Comparison of ENCODE assay signal across 8 mouse cellular contexts in genomic region chr5:53589172-53589960, GRCm38 (mm10).
A peak's percentile ranks its signal among the peaks of the same experiment; 100 is the strongest.
DNase-seq lines count a peak whose midpoint lies in the region; ATAC-seq and TF ChIP-seq lines count a peak whose summit lies in the region.

No protein-coding gene starts in this region.

- peak; percentile 88 for ATAC-seq in embryonic facial prominence, embryonic 13.5 days (ENCODE audit: insufficient number of reproducible peaks, insufficient read depth, low FRiP score, low TSS enrichment, low read depth)
- peak; percentile 89 for ATAC-seq in limb, embryonic 12.5 days (ENCODE audit: insufficient number of reproducible peaks, insufficient read depth, low FRiP score, low TSS enrichment, low read depth)
- ATAC-seq in midbrain, embryonic 15.5 days (replicated peaks): peak; percentile 89

- peaks cover 26% of the 10 kb centered on the region for H3K4me1 ChIP-seq in embryonic facial prominence, embryonic 13.5 days
- H3K4me1 ChIP-seq in kidney, adult 2 months (ENCODE audit: control insufficient read depth, insufficient read depth, low read length): peaks cover 4% of the 10 kb centered on the region; the same call in 1 of the 2 replicates
- peaks cover 25% of the 10 kb centered on the region for H3K4me1 ChIP-seq in limb, embryonic 12.5 days (replicated peaks)
- peaks cover 31% of the 10 kb centered on the region for H3K4me1 ChIP-seq in midbrain, embryonic 15.5 days
- H3K4me1 ChIP-seq in spleen, adult 2 months (ENCODE audit: control insufficient read depth, insufficient read depth, insufficient read length): peaks cover 11% of the 10 kb centered on the region

- peak overlapping the region; percentile 98 for H3K9ac ChIP-seq in embryonic facial prominence, embryonic 13.5 days
- peak overlapping the region; percentile 95 for H3K9ac ChIP-seq in limb, embryonic 12.5 days (replicated peaks)
- H3K9ac ChIP-seq in midbrain, embryonic 15.5 days: peak overlapping the region; percentile 91

- TF ChIP-seq CTCF in kidney, adult 2 months (conservative IDR thresholded peaks at IDR 0.05; ENCODE audit: insufficient read depth, insufficient read length, low read depth, low read length): no peak
- 0 out of 2 replicates have a peak, but pooled peaks have one; percentile 19 for TF ChIP-seq CTCF in spleen, adult 2 months (IDR thresholded peaks at IDR 0.05; ENCODE audit: extremely low read depth, insufficient read depth, insufficient read length, insufficient replicate concordance)

- peak; percentile 99 for DNase-seq in 3134 (ENCODE audit: extremely low read depth, insufficient read length, low spot score)
- DNase-seq in adrenal gland, postnatal 36 days: peak; percentile 97 to 98
- peak; percentile 96 to 98 for DNase-seq in heart, adult 18-20 months
- peak; percentile 98 for DNase-seq in kidney, adult 2 months
- peak; percentile 86 to 88 for DNase-seq in spleen, adult 2 months (ENCODE audit: low read depth in 1 of 2, low spot score in 2 of 2)

- H3K4me2 ChIP-seq in embryonic facial prominence, embryonic 13.5 days: peak overlapping the region; percentile 73
- H3K4me2 ChIP-seq in limb, embryonic 12.5 days: peak overlapping the region; percentile 95
- peak overlapping the region; percentile 70 for H3K4me2 ChIP-seq in midbrain, embryonic 15.5 days

- no peaks in the 10 kb centered on the region for H3K36me3 ChIP-seq in embryonic facial prominence, embryonic 13.5 days
- no peaks in the 10 kb centered on the region for H3K36me3 ChIP-seq in kidney, adult 2 months (ENCODE audit: control insufficient read depth, insufficient read depth, low read length)
- no peaks in the 10 kb centered on the region for H3K36me3 ChIP-seq in limb, embryonic 12.5 days
- no peaks in the 10 kb centered on the region for H3K36me3 ChIP-seq in midbrain, embryonic 15.5 days (replicated peaks)
- no peaks in the 10 kb centered on the region for H3K36me3 ChIP-seq in spleen, adult 2 months (ENCODE audit: control insufficient read depth, insufficient read depth, low read length)

- no peak for TF ChIP-seq POLR2A in kidney, adult 2 months (IDR thresholded peaks at IDR 0.05; ENCODE audit: low read depth, low read length)
- TF ChIP-seq POLR2A in spleen, adult 2 months (IDR thresholded peaks at IDR 0.05; ENCODE audit: low read depth, low read length): no peak

- no peaks in the 10 kb centered on the region for H3K9me3 ChIP-seq in embryonic facial prominence, embryonic 13.5 days
- H3K9me3 ChIP-seq in limb, embryonic 12.5 days: no peaks in the 10 kb centered on the region
- H3K9me3 ChIP-seq in midbrain, embryonic 15.5 days: no peaks in the 10 kb centered on the region

- H3K4me3 ChIP-seq in embryonic facial prominence, embryonic 13.5 days: peak overlapping the region; percentile 88
- peak overlapping the region; percentile 78 for H3K4me3 ChIP-seq in kidney, adult 2 months (ENCODE audit: insufficient read depth, low read depth, low read length)
- peak overlapping the region; percentile 92 for H3K4me3 ChIP-seq in limb, embryonic 12.5 days (replicated peaks)
- H3K4me3 ChIP-seq in midbrain, embryonic 15.5 days: peak overlapping the region; percentile 85
- peak overlapping the region; percentile 92 for H3K4me3 ChIP-seq in spleen, adult 2 months (ENCODE audit: extremely low read depth, insufficient read depth, insufficient read length)

- H3K27ac ChIP-seq in embryonic facial prominence, embryonic 13.5 days: peak overlapping the region; percentile 98
- 0 out of 2 replicates have a peak overlapping the region, but pooled peaks have one; percentile 5 for H3K27ac ChIP-seq in kidney, adult 2 months (ENCODE audit: insufficient read depth, low read depth, low read length)
- peak overlapping the region; percentile 98 for H3K27ac ChIP-seq in limb, embryonic 12.5 days
- H3K27ac ChIP-seq in midbrain, embryonic 15.5 days: peak overlapping the region; percentile 99
- H3K27ac ChIP-seq in spleen, adult 2 months (ENCODE audit: insufficient read depth, low read length): peak overlapping the region; percentile 86

- no peaks in the 10 kb centered on the region for H3K27me3 ChIP-seq in embryonic facial prominence, embryonic 13.5 days
- H3K27me3 ChIP-seq in kidney, adult 2 months (replicated peaks; ENCODE audit: control insufficient read depth, insufficient read depth, low read length): no peaks in the 10 kb centered on the region
- H3K27me3 ChIP-seq in limb, embryonic 12.5 days: peaks cover 8% of the 10 kb centered on the region
- no peaks in the 10 kb centered on the region for H3K27me3 ChIP-seq in midbrain, embryonic 15.5 days (replicated peaks)
- 0 out of 2 replicates have a peak, but pooled peaks cover 2% of the 10 kb centered on the region for H3K27me3 ChIP-seq in spleen, adult 2 months (ENCODE audit: control insufficient read depth, insufficient read depth, low read length)

- under 1% methylated on average over 61 of the region's 72 CpGs for WGBS in embryonic facial prominence, embryonic 13.5 days
- WGBS in kidney, adult 2 months: under 1% methylated on average over 69 of the region's 72 CpGs
- under 1% methylated on average over 71 of the region's 72 CpGs for WGBS in limb, embryonic 12.5 days
- under 1% methylated on average over 72 of the region's 72 CpGs for WGBS in midbrain, embryonic 15.5 days
- WGBS in spleen, adult 2 months: under 1% methylated on average over 67 of the region's 72 CpGs

Comparison
In these comparisons a context has a peak if more than half of its experiments do, and no peak if none do; other contexts are left out.
1. Peak in every context shown above with its lines: DNase-seq, ATAC-seq, H3K4me3 ChIP-seq and H3K27ac ChIP-seq.
2. H3K27ac ChIP-seq: peak in every context shown above with its lines; median percentile 99 in midbrain, embryonic 15.5 days; 98 in embryonic facial prominence, embryonic 13.5 days; 98 in limb, embryonic 12.5 days; 86 in spleen, adult 2 months; 5 in kidney, adult 2 months.